In the genomic region with DNA sequence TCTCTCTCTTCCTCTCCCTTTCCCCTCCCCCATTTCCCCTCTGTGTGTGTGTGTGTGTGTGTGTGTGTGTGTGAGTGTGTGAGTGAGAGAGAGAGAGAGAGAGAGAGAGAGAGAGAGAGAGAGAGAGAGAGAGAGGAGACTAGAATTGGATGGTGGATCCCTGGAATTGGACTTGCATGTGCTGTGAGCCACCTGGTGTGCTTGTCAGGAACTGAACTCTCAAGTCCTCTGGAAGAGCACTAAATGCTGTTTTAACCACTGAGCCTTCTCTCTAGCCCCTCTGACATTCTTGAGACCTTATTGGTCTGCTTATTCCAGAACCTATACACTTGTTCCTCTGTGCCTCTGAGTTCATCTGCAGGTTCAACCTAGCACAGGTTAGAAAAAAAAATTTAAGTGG, we compare ENCODE assay signal across 15 mouse cellular contexts. TPM values are rescaled to one million over a fixed set of nuclear protein-coding genes. Genes with fewer than 3 reads are reported as not detected.
A peak's percentile ranks its signal among the peaks of the same experiment; 100 is the strongest.
DNase-seq lines count a peak whose midpoint lies in the region; ATAC-seq and TF ChIP-seq lines count a peak whose summit lies in the region.
"Had no signal": no experiment of that assay in that cellular context is flagged by ENCODE, and none has a peak within 500 bp of the region (broad histone marks: within the 10 kb centered on the region; RNA-seq: fewer than 3 reads in every experiment).

No protein-coding gene starts in this region.

- no peaks in the 10 kb centered on the region for H3K36me3 ChIP-seq in liver, postnatal 0 days (replicated peaks; ENCODE audit: insufficient read depth, low read length)
- H3K36me3 ChIP-seq in liver, embryonic 12.5 days: no peaks in the 10 kb centered on the region
- H3K36me3 ChIP-seq in MEL (ENCODE audit: control insufficient read depth in 1 of 2, insufficient read depth in 2 of 2, low read length in 2 of 2): peaks cover 0 to 2% of the 10 kb centered on the region in 2 experiments; a peak in 1 of 4 replicates
- H3K36me3 ChIP-seq: heart, embryonic 10.5 days; hindbrain, embryonic 10.5 days had no signal

- H3K4me3 ChIP-seq in liver, postnatal 0 days (ENCODE audit: low read depth, low read length): no peak overlapping the region
- H3K4me3 ChIP-seq in liver, embryonic 12.5 days: no peak overlapping the region
- no peak overlapping the region for H3K4me3 ChIP-seq in MEL (ENCODE audit: control insufficient read depth in 1 of 2, insufficient read depth in 1 of 2, low read depth in 2 of 2, low read length in 2 of 2)
- H3K4me3 ChIP-seq: heart, embryonic 10.5 days; hindbrain, embryonic 10.5 days had no signal

- TF ChIP-seq POLR2A in MEL (IDR thresholded peaks at IDR 0.05; ENCODE audit: control insufficient read depth in 1 of 2, insufficient read depth in 1 of 2, low read depth in 1 of 2, low read length in 2 of 2, poor library complexity in 1 of 2): no peak

- H3K27me3 ChIP-seq in liver, postnatal 0 days (ENCODE audit: insufficient read depth, low read length): no peaks in the 10 kb centered on the region
- H3K27me3 ChIP-seq in liver, embryonic 12.5 days (replicated peaks): no peaks in the 10 kb centered on the region
- H3K27me3 ChIP-seq in MEL (ENCODE audit: control insufficient read depth in 1 of 2, insufficient read depth in 2 of 2, low read length in 2 of 2): no peaks in the 10 kb centered on the region; a peak in 1 of 4 replicates

- no peaks in the 10 kb centered on the region for H3K79me2 ChIP-seq in MEL (ENCODE audit: control insufficient read depth, insufficient read depth, low read length, poor library complexity)

- peak; percentile 44 for TF ChIP-seq CTCF in liver, postnatal 0 days (IDR thresholded peaks at IDR 0.05; ENCODE audit: low read depth)
- peak in 2 of 3 experiments; percentile 12 to 25; a peak in 1 of 6 replicates for TF ChIP-seq CTCF in MEL (IDR thresholded peaks at IDR 0.05 in 2 of 3, conservative IDR thresholded peaks at IDR 0.05 in 1 of 3; ENCODE audit: control insufficient read depth in 1 of 3, insufficient read depth in 1 of 3, low read depth in 2 of 3, low read length in 3 of 3, poor library complexity in 1 of 3, severe bottlenecking in 1 of 3)

- TF ChIP-seq EP300 in liver, postnatal 0 days (IDR thresholded peaks at IDR 0.05; ENCODE audit: low read depth): no peak
- TF ChIP-seq EP300 in MEL (IDR thresholded peaks at IDR 0.05; ENCODE audit: low read depth in 1 of 2, low read length in 2 of 2): no peak

- no peaks in the 10 kb centered on the region for H3K4me1 ChIP-seq in liver, postnatal 0 days (ENCODE audit: insufficient read depth)
- no peaks in the 10 kb centered on the region for H3K4me1 ChIP-seq in liver, embryonic 12.5 days
- no peaks in the 10 kb centered on the region for H3K4me1 ChIP-seq in MEL (ENCODE audit: control insufficient read depth in 1 of 2, insufficient read depth in 2 of 2, low read length in 2 of 2)
- H3K4me1 ChIP-seq: heart, embryonic 10.5 days; hindbrain, embryonic 10.5 days had no signal

- H3K4me2 ChIP-seq in liver, postnatal 0 days (ENCODE audit: low read depth, low read length): no peak overlapping the region
- H3K4me2 ChIP-seq in liver, embryonic 12.5 days: no peak overlapping the region

- ATAC-seq in frontal cortex, adult (ENCODE audit: low TSS enrichment): 0 out of 2 replicates have a peak, but pooled peaks have one; percentile 38
- ATAC-seq in liver, postnatal 0 days: no peak
- no peak for ATAC-seq in liver, embryonic 12.5 days
- ATAC-seq in megakaryocyte, adult 5-6 weeks (ENCODE audit: poor library complexity, severe bottlenecking): 0 out of 2 replicates have a peak, but pooled peaks have one; percentile 34

- no peak overlapping the region for H3K9ac ChIP-seq in liver, postnatal 0 days (replicated peaks)
- no peak overlapping the region for H3K9ac ChIP-seq in liver, embryonic 12.5 days
- H3K9ac ChIP-seq in MEL (ENCODE audit: control insufficient read depth, low read depth, low read length, poor library complexity, severe bottlenecking): no peak overlapping the region

- H3K27ac ChIP-seq in liver, postnatal 0 days (ENCODE audit: low read depth): no peak overlapping the region
- H3K27ac ChIP-seq in liver, embryonic 12.5 days: no peak overlapping the region
- H3K27ac ChIP-seq in MEL (ENCODE audit: control insufficient read depth, low read depth, low read length): no peak overlapping the region
- H3K27ac ChIP-seq: heart, embryonic 10.5 days; hindbrain, embryonic 10.5 days had no signal

- no peak; the same call in 1 of the 2 replicates for TF ChIP-seq RAD21 in MEL (IDR thresholded peaks at IDR 0.05; ENCODE audit: low read depth, low read length)

- no peaks in the 10 kb centered on the region for H3K9me3 ChIP-seq in liver, postnatal 0 days (ENCODE audit: low read length)
- H3K9me3 ChIP-seq in liver, embryonic 12.5 days (replicated peaks): no peaks in the 10 kb centered on the region
- H3K9me3 ChIP-seq in MEL (replicated peaks; ENCODE audit: insufficient read depth, low read length): no peaks in the 10 kb centered on the region
- H3K9me3 ChIP-seq: heart, embryonic 10.5 days; hindbrain, embryonic 10.5 days had no signal

- DNase-seq in frontal cortex, adult 2 months (ENCODE audit: extremely low spot score in 1 of 2, low spot score in 1 of 2): no peak
- no peak for DNase-seq in liver, postnatal 0 days
- DNase-seq in MEL (ENCODE audit: low read depth, low spot score): peak; percentile 27
- DNase-seq in right cerebral cortex, adult 2 months (ENCODE audit: low spot score in 2 of 2): no peak
- DNase-seq in gastrocnemius, postnatal 10 days: no peak
- DNase-seq: cerebellum, adult 9-10 months; kidney, adult 9 months; left cerebral cortex, postnatal 4 days; lung, postnatal 36 days; right cerebral cortex, postnatal 4 days had no signal

TF ChIP-seq in MEL, 35 proteins besides CTCF, POLR2A, EP300 and RAD21:
- TF ChIP-seq SMC3 (IDR thresholded peaks at IDR 0.05; ENCODE audit: low read depth, low read length) (peak; percentile 35; the same call in 1 of the 2 replicates), MYC (IDR thresholded peaks at IDR 0.05; ENCODE audit: low read depth, low read length) (no peak)

RNA-seq across cellular contexts. Expression of a gene that starts 14.0 kb away (rescaled TPM):
- polyA plus RNA-seq in frontal cortex, adult 2 months (2012; rRNA removed): 371 and 407 TPM in 2 replicates
- polyA plus RNA-seq in liver, postnatal 0 days (2015; fragmentation: Nextera tagmentation; extraction: Ambion mirVana): 106 and 132 TPM in 2 replicates
- polyA plus RNA-seq in liver, embryonic 12.5 days (2016; fragmentation: Nextera tagmentation; extraction: Ambion mirVana): 556 and 569 TPM in 2 replicates
- 373 and 409 TPM in 2 replicates for total RNA-seq in MEL (2012; rRNA removed)
- 1,000 to 10,000 TPM in 1 of 2 experiments, 100 to 1,000 TPM in 1; 789 to 2,754 TPM for polyA plus RNA-seq in MEL (2012; ENCODE audit: insufficient read depth in 1 of 2, insufficient read length in 2 of 2, low read depth in 1 of 2, low replicate concordance in 2 of 2, missing spikeins in 1 of 2)
- 418 and 446 TPM in 2 replicates for total RNA-seq in megakaryocyte, adult 5-6 weeks (2015)
- 321 and 398 TPM in 2 replicates for total RNA-seq in megakaryocyte, adult 5-6 weeks (2017)
- total RNA-seq in gastrocnemius, postnatal 10 days (2021): 100 to 1,000 TPM; 180 to 224 TPM

RNA-seq across cellular contexts. Expression of a gene that starts 32.7 kb away (rescaled TPM):
- 86.9 and 93.7 TPM in 2 replicates for polyA plus RNA-seq in frontal cortex, adult 2 months (2012; rRNA removed)
- 98.3 and 109 TPM in 2 replicates for polyA plus RNA-seq in liver, postnatal 0 days (2015; fragmentation: Nextera tagmentation; extraction: Ambion mirVana)
- 103 and 110 TPM in 2 replicates for polyA plus RNA-seq in liver, embryonic 12.5 days (2016; fragmentation: Nextera tagmentation; extraction: Ambion mirVana)
- 24.3 and 26.8 TPM in 2 replicates for total RNA-seq in MEL (2012; rRNA removed)
- 10 to 100 TPM in 1 of 2 experiments, not detected in 1; 27.3 TPM for polyA plus RNA-seq in MEL (2012; ENCODE audit: insufficient read depth in 1 of 2, insufficient read length in 2 of 2, low read depth in 1 of 2, low replicate concordance in 2 of 2, missing spikeins in 1 of 2)
- total RNA-seq in megakaryocyte, adult 5-6 weeks (2015): 163 and 174 TPM in 2 replicates
- total RNA-seq in megakaryocyte, adult 5-6 weeks (2017): 137 and 158 TPM in 2 replicates
- total RNA-seq in gastrocnemius, postnatal 10 days (2021): 10 to 100 TPM; 35.3 to 38.1 TPM

RNA-seq across cellular contexts. Expression of a gene that starts 54.2 kb away (rescaled TPM):
- polyA plus RNA-seq in frontal cortex, adult 2 months (2012; rRNA removed): 8.0 and 9.0 TPM in 2 replicates
- 2.0 and 2.3 TPM in 2 replicates for polyA plus RNA-seq in liver, postnatal 0 days (2015; fragmentation: Nextera tagmentation; extraction: Ambion mirVana)
- 4.6 and 5.2 TPM in 2 replicates for polyA plus RNA-seq in liver, embryonic 12.5 days (2016; fragmentation: Nextera tagmentation; extraction: Ambion mirVana)
- 0.85 and 0.98 TPM in 2 replicates for total RNA-seq in MEL (2012; rRNA removed)
- 1 to 10 TPM in 1 of 2 experiments, not detected in 1; 3.2 TPM for polyA plus RNA-seq in MEL (2012; ENCODE audit: insufficient read depth in 1 of 2, insufficient read length in 2 of 2, low read depth in 1 of 2, low replicate concordance in 2 of 2, missing spikeins in 1 of 2)
- total RNA-seq in megakaryocyte, adult 5-6 weeks (2015): 0.80 and 1.2 TPM in 2 replicates
- total RNA-seq in megakaryocyte, adult 5-6 weeks (2017): 2.0 and 2.8 TPM in 2 replicates
- total RNA-seq in gastrocnemius, postnatal 10 days (2021): 10 to 100 TPM in 1 of 2 experiments, 1 to 10 TPM in 1; 4.8 to 10.0 TPM

Comparison
In these comparisons a context has a peak if more than half of its experiments do, and no peak if none do; other contexts are left out.
1. ATAC-seq: peak in frontal cortex, adult (single experiment) and megakaryocyte, adult 5-6 weeks (single experiment); none in liver, postnatal 0 days (single experiment) and liver, embryonic 12.5 days (single experiment).